ENCODE assay signal across 8 mouse cellular contexts in the genomic region with DNA sequence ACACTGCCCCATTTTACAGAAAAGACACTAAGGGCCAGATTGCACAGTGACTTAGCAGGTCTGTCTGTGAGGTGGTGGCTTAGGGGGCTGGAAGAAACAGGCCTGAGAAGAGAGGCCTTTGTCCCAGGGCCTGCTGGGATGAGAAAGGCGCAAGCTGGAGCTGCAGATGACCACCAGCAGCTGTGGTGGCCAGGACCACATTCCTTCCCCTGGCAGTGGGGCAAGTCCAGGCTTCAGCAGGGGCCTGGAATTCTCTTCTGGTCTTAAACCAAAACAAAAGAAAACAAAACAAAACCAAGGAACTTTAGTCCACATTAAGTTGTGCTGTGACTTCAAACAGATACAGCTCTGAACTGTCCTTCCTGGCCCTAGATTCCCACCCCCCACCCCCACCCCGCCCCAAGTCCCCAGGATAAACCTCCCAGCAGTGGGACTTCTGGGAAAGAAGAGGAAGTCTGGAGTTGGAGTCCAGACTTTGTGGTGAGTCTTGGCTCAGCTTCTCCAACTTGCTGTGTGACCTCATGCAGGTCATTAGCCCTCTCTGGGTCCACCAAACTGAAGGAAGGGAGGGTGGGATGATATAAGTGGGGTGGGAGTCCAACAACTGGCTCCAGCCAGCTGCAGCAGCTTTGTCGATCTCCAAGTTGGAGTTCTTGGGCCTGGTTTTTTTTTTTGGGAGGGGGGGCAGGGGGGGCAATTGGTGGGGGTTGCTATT. TPM values are rescaled to one million over a fixed set of nuclear protein-coding genes. Genes with fewer than 3 reads are reported as not detected.
DNase-seq lines count a peak whose midpoint lies in the region; ATAC-seq and TF ChIP-seq lines count a peak whose summit lies in the region.

No protein-coding gene starts in this region.

- no peaks in the 10 kb centered on the region for H3K9me3 ChIP-seq in ES-Bruce4 (replicated peaks; ENCODE audit: control insufficient read depth, insufficient read depth, low read length, poor library complexity, severe bottlenecking)
- H3K9me3 ChIP-seq in heart, embryonic 16.5 days (replicated peaks; ENCODE audit: control insufficient read depth, low read length): no peaks in the 10 kb centered on the region
- no peaks in the 10 kb centered on the region for H3K9me3 ChIP-seq in liver, embryonic 13.5 days (replicated peaks)

- no peaks in the 10 kb centered on the region for H3K27me3 ChIP-seq in ES-Bruce4 (ENCODE audit: control insufficient read depth, insufficient read depth, low read length, poor library complexity, severe bottlenecking)
- no peaks in the 10 kb centered on the region for H3K27me3 ChIP-seq in heart, embryonic 16.5 days (ENCODE audit: control insufficient read depth, insufficient read depth, low read length)
- H3K27me3 ChIP-seq in liver, embryonic 13.5 days: peaks cover 4% of the 10 kb centered on the region; the same call in 1 of the 2 replicates

- H3K27ac ChIP-seq in ES-Bruce4 (ENCODE audit: insufficient read depth, low read length): peak overlapping the region; percentile 63
- peak overlapping the region; percentile 87 for H3K27ac ChIP-seq in brown adipose tissue, adult 24 weeks (replicated peaks; ENCODE audit: low read depth, low read length)
- H3K27ac ChIP-seq in heart, embryonic 16.5 days (ENCODE audit: low read length): peak overlapping the region; percentile 98
- H3K27ac ChIP-seq in liver, embryonic 13.5 days: peak overlapping the region; percentile 78

- H3K4me3 ChIP-seq in ES-Bruce4 (ENCODE audit: low read depth, low read length): peak overlapping the region; percentile 50
- no peak overlapping the region for H3K4me3 ChIP-seq in brown adipose tissue, adult 24 weeks (ENCODE audit: insufficient read depth, low read depth, low read length)
- no peak overlapping the region for H3K4me3 ChIP-seq in heart, embryonic 16.5 days (ENCODE audit: low read length)
- no peak overlapping the region for H3K4me3 ChIP-seq in liver, embryonic 13.5 days (replicated peaks)

- peak overlapping the region; percentile 49 for H3K4me2 ChIP-seq in heart, embryonic 16.5 days (ENCODE audit: low read depth, low read length)
- no peak overlapping the region for H3K4me2 ChIP-seq in liver, embryonic 13.5 days

- peak overlapping the region; percentile 41 for H3K9ac ChIP-seq in ES-Bruce4 (ENCODE audit: low read depth, poor library complexity, severe bottlenecking)
- H3K9ac ChIP-seq in heart, embryonic 16.5 days (ENCODE audit: low read length): peak overlapping the region; percentile 67
- no peak overlapping the region for H3K9ac ChIP-seq in liver, embryonic 13.5 days

- TF ChIP-seq CTCF in ES-Bruce4 (IDR thresholded peaks at IDR 0.05; ENCODE audit: low read depth, low read length): no peak

- peak; percentile 15; the same call in 1 of the 2 replicates for ATAC-seq in heart, embryonic 16.5 days (replicated peaks; ENCODE audit: extremely low read depth, insufficient read depth, low FRiP score)
- ATAC-seq in liver, embryonic 13.5 days (ENCODE audit: low read depth): no peak

- no peaks in the 10 kb centered on the region for H3K36me3 ChIP-seq in ES-Bruce4 (ENCODE audit: control insufficient read depth, insufficient read depth, low read length, poor library complexity, severe bottlenecking)
- H3K36me3 ChIP-seq in heart, embryonic 16.5 days (ENCODE audit: control insufficient read depth, insufficient read depth): no peaks in the 10 kb centered on the region
- H3K36me3 ChIP-seq in liver, embryonic 13.5 days: no peaks in the 10 kb centered on the region

- no peak for DNase-seq in liver, embryonic 13.5 days
- no peak for DNase-seq in right cerebral cortex, postnatal 36 days (ENCODE audit: low spot score in 2 of 2)
- no peak for DNase-seq in retina, postnatal 1 day
- DNase-seq in adrenal gland, adult 18-20 months (ENCODE audit: low spot score in 2 of 2): no peak
- DNase-seq in spleen, postnatal 36 days (ENCODE audit: low spot score in 2 of 2): no peak

- no peak for TF ChIP-seq POLR2A in ES-Bruce4 (IDR thresholded peaks at IDR 0.05; ENCODE audit: insufficient read depth, low read length)

- TF ChIP-seq EP300 in ES-Bruce4 (IDR thresholded peaks at IDR 0.05; ENCODE audit: insufficient read depth, low read depth, low read length): no peak

- WGBS in heart, embryonic 16.5 days: 48% methylated on average over 3 of the region's 3 CpGs
- WGBS in liver, embryonic 13.5 days (ENCODE audit: insufficient replicate concordance): 56% methylated on average over 3 of the region's 3 CpGs

- peaks cover 25% of the 10 kb centered on the region for H3K4me1 ChIP-seq in ES-Bruce4 (ENCODE audit: control insufficient read depth, insufficient read depth, low read length)
- peaks cover 31% of the 10 kb centered on the region for H3K4me1 ChIP-seq in brown adipose tissue, adult 24 weeks (ENCODE audit: control insufficient read depth, insufficient read depth, insufficient read length, low read length)
- H3K4me1 ChIP-seq in heart, embryonic 16.5 days (ENCODE audit: control insufficient read depth, insufficient read depth, low read length): peaks cover 32% of the 10 kb centered on the region
- H3K4me1 ChIP-seq in liver, embryonic 13.5 days (replicated peaks): peaks cover 18% of the 10 kb centered on the region

RNA-seq across cellular contexts. Expression of a gene that starts 13.4 kb away (rescaled TPM):
- polyA plus RNA-seq in ES-Bruce4 (2011; ENCODE audit: insufficient read depth, insufficient read length, low read depth, missing spikeins): 102 and 103 TPM in 2 replicates
- 39.6 and 39.8 TPM in 2 replicates for polyA plus RNA-seq in brown adipose tissue, adult 24 weeks (2012; ENCODE audit: insufficient read depth, insufficient read length, missing spikeins)
- 45.0 and 66.3 TPM in 2 replicates for polyA plus RNA-seq in heart, embryonic 16.5 days (2015; fragmentation: Nextera tagmentation; extraction: Ambion mirVana)
- polyA plus RNA-seq in liver, embryonic 13.5 days (2015; fragmentation: Nextera tagmentation; extraction: Ambion mirVana): 52.3 and 54.0 TPM in 2 replicates
- total RNA-seq in adrenal gland, adult 18-20 months (2021): 100 to 1,000 TPM in 1 of 2 experiments, 10 to 100 TPM in 1; 97.5 to 102 TPM
